Mouse (Mus musculus) erythroblast, adult 5-6 weeks (primary cell): Measurements from ENCODE around the gene Tfpi2. TPM values are rescaled to one million over a fixed set of nuclear protein-coding genes. Genes with fewer than 3 reads are reported as not detected.

Source experiments
- ATAC-seq: replicated peaks from 2 replicates; pipeline ENCODE4 v1.8.0; 2016; ENCODE audit warnings: moderate number of reproducible peaks, mild to moderate bottlenecking, moderate TSS enrichment, inconsistent platforms; ENCODE audit not compliant: poor library complexity, low FRiP score, severe bottlenecking
- total RNA-seq, 2 experiments: library from RNA; stranded (forward) in 1 of 2; stranded (reverse) in 1 of 2; fragments of 150-400 nt in 1 of 2; fragments of 200-764, 138-1000 nt in 1 of 2; gene quantifications; 2 replicates each; pipeline versions ENCODE4 v1.2.3 to v1.2.4; 2015 to 2017; ENCODE audit warnings: low replicate concordance in 2 of 2

The Tfpi2 gene
- total RNA-seq (2015; ENCODE audit: low replicate concordance) = not detected in 2 replicates
- total RNA-seq (2017; ENCODE audit: low replicate concordance) = not detected in 2 replicates

- ATAC-seq = no peak
Measured at GRCm38 (mm10) chr6:3988750-3989149, at the start of gene Tfpi2. Gene Tfpi2 (minus strand): TSS chr6:3988919.

GRCm38 (mm10) chr6:4030956-4031355 lies 42.2 kb upstream of the Tfpi2 start:
- ATAC-seq = no peak

GRCm38 (mm10) chr6:4026367-4026766 lies 37.6 kb upstream of the Tfpi2 start:
- ATAC-seq = no peak

GRCm38 (mm10) chr6:4022645-4023044 lies 33.9 kb upstream of the Tfpi2 start:
- no peak for ATAC-seq

GRCm38 (mm10) chr6:4009548-4009947 lies 20.8 kb upstream of the Tfpi2 start:
- ATAC-seq = no peak

- no peak for ATAC-seq
Measured at GRCm38 (mm10) chr6:4008501-4009040, 19.9 kb upstream of the Tfpi2 start.

GRCm38 (mm10) chr6:4004808-4005207 lies 16.1 kb upstream of the Tfpi2 start:
- ATAC-seq = no peak

- ATAC-seq = no peak
Measured at GRCm38 (mm10) chr6:4003890-4004306, 15.2 kb upstream of the Tfpi2 start, which contains the start of gene Gng11. Gene Gng11 (plus strand): TSS chr6:4003904.

- no peak for ATAC-seq
Measured at GRCm38 (mm10) chr6:4003445-4003844, 14.7 kb upstream of the Tfpi2 start.

- no peak for ATAC-seq
Measured at GRCm38 (mm10) chr6:4000716-4001115, 12.0 kb upstream of the Tfpi2 start.

- ATAC-seq = no peak
Measured at GRCm38 (mm10) chr6:3999296-3999695, 10.6 kb upstream of the Tfpi2 start.

GRCm38 (mm10) chr6:3998089-3998488 lies 9.4 kb upstream of the Tfpi2 start:
- no peak for ATAC-seq

GRCm38 (mm10) chr6:3993492-3993891 lies 4.8 kb upstream of the Tfpi2 start, which contains the start of gene Gngt1:
Gene Gngt1 (plus strand): TSS chr6:3993792.
- ATAC-seq = no peak

- no peak for ATAC-seq
Measured at GRCm38 (mm10) chr6:3982661-3983284, 5.9 kb downstream of the Tfpi2 start.

GRCm38 (mm10) chr6:3973679-3974078 lies 15.0 kb downstream of the Tfpi2 start:
- no peak for ATAC-seq

- ATAC-seq = no peak
Measured at GRCm38 (mm10) chr6:3967676-3968626, 20.8 kb downstream of the Tfpi2 start.

GRCm38 (mm10) chr6:3954969-3955368 lies 33.8 kb downstream of the Tfpi2 start:
- ATAC-seq = no peak

GRCm38 (mm10) chr6:3936140-3936714 lies 52.5 kb downstream of the Tfpi2 start:
- ATAC-seq = no peak

- no peak for ATAC-seq
Measured at GRCm38 (mm10) chr6:3935606-3936005, 53.1 kb downstream of the Tfpi2 start.

GRCm38 (mm10) chr6:3935048-3935447 lies 53.7 kb downstream of the Tfpi2 start:
- no peak for ATAC-seq
